Mouse (Mus musculus) embryo, embryonic 10.5 days (tissue): ENCODE results near the gene Tbc1d19.

Experiments
- DNase-seq: peaks from one replicate; pipeline ENCODE4 v3.0.0-alpha.2; 2015; ENCODE audit warnings: low spot score

The Tbc1d19 gene

DNA sequence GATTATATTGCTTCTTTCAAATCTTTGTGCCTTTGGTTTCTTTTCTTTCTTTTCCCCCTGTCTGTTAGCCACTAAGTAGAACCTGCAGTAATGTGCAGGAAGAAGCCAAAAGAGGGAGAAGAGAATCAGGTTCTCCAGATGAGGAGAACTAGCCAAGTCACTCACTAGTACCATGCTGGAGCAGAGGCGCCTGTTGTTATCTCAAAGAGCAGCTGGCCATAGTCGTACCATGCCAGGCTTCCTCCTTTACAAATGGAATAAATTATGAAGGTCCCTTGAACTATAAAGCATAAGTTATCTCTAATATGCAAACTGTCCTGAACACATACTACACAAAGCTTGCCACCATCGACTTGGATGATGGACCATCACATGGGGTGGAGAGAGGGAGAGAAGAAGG lies 99.8 kb downstream of the Tbc1d19 start:
- no peak for DNase-seq

DNA sequence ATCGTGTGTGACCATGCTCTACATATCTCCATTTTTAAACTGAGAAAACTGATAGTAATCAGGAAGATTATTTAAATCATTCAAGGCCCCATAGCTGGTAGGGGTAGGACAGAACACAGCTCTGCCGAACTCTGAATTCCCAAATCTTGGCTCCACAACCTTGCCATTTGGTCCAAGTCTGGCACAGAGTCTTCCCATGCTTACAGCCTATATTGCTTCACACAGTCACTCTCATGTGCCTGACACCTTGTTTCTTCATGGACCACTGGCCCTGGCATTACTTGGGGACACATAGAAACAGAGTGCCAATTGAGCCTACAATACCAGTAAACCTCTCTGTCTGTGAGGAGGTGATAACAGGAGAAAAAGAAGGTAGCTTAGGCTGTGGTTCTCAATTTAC lies 111.0 kb downstream of the Tbc1d19 start:
- DNase-seq = no peak

DNA sequence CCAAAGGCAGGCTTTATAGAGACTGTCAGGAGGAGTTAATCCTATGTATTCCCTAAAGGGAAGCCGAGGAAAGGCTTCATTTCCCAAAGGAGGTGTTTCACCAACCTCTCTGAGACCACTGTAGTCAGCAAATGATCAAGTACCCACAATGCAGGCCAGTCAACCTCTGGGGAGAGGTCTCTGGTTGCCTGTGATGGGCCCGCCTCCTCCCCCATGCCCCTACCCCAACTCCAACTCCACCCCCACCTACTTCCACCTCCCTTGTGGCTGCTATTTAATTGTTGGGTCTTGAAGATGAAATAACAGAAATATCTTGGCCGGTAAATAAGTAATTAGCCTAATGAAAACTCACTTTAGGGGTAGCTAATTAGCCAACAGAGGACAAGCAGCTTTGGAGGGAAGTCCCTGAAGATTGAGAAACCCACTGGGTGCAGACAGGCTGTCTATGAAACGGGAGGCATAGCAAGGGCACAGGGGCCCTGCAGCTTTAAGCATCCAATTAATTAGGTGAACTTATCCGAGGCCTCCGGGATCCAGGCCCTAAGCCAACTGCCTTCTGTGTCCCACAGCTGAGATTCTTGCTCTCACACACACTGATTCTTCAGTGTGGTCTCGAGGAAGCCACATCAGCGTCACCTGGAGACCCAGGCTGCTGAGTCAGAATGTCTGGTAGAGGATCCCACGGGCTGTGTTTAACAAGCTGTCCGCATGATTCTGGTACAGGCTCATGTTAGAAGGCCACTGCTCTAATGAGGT lies 112.9 kb downstream of the Tbc1d19 start:
- DNase-seq = no peak

DNA sequence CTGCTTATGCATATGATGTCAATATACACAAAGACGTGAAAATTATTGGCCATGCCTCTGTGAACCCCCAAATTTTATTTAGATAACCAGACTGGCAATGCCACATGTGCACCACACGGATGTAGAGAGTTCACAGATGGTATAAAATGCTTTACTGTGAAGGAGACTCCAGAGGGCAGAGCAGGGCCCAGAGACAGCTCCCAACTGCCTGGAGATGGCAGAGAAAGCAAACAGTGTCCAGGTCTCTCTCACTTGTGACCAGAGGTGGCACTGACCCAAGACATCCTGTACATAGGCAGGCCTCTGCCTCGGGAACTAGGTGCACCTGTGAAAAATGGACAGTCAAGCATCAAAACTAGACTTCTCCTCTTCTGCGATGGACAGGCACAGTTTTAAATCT lies 114.6 kb downstream of the Tbc1d19 start:
- DNase-seq = no peak

DNA sequence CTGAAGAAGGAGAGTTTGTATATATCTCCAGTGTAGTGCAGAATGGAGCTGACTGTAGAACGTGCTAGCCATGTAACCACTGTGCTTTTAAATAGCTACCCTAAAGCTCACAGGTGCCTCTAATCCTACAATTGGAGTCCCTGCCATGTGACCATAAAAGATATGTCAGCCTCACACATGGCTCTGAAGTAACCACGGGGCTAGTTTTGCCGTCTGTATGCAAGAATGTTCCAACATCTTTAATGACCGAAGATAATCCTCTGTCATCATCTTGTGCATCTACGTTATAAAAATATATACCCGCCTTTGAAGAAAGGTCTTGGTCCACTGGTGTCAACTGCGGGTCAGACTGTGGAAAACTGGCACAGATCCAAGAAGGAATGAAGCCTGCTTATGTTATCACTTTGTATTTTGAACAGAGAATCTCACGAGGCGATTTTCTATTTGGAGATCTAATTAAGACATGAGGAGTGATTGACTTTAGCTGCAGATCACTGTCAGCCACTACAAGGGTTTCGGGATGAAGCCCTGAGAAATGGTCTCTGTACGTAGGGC lies 117.0 kb downstream of the Tbc1d19 start:
- DNase-seq = no peak

DNA sequence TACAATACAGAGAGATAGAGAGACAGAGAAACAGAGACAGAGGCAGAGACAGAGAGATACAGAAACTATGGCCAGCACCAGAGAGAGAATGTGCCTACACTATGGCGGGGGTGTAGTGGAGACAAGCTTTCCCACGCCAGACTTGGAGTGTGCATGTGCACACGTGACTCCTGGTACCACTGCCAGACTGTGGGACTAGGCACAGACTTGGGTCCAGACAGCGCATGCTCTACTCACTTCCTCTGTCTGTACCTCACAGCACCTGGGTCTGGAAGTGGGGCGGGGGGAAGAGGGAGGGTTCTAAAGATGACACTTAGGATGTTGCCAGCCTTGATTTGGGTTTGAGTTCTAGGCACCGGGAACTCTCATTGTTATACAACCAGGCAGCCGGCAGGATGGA lies 118.5 kb downstream of the Tbc1d19 start:
- DNase-seq = no peak

DNA sequence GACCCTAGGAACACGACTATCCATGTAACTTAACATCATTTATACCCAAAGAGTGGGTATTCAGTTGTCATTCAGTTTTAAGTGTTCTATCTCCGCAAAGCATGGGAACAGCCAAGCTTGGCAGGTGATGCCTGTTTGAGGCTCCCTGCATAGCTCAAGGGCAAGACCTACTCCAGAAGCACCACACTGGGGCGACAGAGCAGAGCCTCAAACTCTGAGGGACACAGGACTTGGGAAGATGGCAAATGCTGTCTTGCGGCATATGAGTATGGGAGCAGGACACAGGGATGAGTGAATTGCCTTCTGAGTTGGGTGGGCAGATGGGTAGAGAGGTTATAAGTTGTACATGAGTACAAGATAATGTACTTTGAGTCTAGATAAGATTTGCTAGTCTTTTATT lies 119.1 kb downstream of the Tbc1d19 start:
- DNase-seq = no peak

DNA sequence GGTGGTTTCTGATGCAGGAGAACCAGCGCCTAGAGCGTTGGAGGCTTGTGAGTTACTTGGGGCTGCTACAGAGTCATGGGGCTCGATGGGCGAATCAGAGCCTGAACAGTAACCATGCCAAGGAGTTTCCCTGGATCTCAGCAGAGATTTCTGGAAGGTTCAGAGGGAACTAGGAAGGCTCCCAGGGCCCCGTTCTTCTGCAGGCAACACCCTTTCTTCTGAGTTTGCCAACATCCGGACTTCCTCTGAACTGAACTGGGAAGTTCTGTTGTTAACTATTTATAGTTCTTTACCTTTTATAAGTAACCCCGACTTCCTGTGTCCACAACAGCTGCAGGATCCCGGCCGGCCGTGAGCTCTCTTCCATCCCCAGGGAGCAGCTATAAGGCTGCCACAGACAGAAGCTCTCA lies 119.8 kb downstream of the Tbc1d19 start:
- DNase-seq = no peak

DNA sequence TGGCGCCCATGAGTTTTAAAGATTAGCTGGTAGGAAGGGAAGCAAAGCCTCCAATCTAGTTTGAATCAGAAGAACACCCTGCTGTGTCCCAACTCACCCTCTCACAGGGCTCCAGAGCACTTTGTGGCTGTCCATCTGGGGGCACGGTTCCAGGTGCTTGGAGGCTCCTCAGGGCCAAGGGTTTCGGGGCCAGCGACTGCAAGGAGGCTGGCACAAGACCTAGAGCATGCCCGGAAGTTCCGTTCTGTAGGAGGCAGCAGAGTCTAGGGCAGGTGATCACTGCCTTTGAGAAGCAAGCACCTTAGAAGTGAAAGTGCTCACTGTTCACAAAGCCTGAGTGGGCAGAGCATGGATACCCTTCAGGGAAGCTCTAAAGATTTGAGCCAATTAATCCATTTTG lies 120.4 kb downstream of the Tbc1d19 start:
- DNase-seq = no peak

DNA sequence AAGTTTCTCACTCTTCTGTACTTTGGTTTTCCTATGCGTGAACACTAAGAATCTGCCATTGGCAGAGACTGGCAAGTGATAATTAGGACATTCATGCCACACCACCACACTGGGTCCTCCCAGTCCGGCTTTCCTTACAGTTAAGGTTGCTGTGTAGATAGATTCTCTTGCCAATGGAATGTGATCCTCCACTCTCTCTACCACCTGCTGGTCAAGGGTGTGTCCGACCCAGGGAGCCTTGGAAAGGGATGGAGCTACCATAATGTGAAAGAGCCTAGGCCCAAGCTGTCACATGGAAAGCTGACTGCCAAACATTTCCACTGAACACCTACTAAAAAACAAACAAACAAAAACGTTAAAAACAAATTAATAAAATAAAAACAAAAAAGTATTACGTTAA lies 121.6 kb downstream of the Tbc1d19 start:
- no peak for DNase-seq

DNA sequence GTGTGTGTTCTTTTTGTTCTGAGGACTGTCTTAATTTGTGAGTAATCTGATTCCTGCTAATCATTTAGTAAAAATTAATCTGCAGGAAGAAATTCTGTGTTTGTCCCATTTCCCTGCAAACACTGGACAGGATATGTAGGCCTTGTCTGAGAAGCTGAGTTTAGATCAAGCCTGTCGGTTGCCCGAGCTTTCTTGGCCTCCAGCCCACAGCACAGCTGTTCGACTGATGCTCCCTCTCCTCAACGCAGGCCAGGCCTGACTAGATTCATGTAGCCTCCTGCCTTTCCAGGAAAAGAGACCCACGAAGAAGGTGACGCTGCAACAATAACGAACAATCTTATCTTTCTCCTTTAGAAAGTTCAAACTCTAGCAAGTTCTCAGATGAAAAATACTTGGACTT lies 124.2 kb downstream of the Tbc1d19 start:
- no peak for DNase-seq

DNA sequence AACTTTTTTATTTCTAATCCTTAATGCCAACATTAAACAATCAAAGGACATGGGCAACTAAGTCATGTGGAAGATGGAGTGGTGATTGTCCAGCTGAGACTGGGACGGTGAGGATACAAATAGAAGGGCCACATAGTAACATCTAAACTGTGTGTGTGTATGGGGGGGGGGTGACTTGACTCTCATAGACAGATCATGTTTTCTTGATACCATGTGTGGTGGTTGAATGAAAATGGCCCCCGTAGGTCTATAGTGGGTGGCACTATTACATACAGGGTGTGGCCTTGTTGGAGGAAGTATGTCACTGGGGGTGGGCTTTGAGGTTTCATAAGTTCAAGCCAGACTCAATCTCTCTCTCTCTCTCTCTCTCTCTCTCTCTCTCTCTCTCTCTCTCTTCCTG lies 124.6 kb downstream of the Tbc1d19 start:
- no peak for DNase-seq

DNA sequence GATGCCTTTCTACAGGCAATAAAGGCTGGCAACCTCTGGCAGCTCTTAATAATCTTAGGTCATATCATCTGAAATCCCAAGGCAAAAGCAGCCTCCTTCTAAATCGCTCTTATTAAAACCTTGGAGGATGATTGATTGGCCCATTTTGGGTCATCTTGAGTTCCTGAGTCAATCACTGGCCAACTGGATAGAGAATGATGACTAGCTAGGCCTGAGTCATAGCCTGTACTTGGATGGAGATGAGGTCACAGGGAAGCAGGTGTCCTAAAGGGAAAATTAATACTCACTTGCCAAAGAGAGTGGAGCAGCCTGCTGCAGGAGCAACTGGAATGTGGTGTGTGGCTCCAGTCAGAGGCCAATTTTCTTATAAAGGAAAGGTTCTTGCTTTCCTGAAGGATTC lies 125.4 kb downstream of the Tbc1d19 start:
- no peak for DNase-seq

DNA sequence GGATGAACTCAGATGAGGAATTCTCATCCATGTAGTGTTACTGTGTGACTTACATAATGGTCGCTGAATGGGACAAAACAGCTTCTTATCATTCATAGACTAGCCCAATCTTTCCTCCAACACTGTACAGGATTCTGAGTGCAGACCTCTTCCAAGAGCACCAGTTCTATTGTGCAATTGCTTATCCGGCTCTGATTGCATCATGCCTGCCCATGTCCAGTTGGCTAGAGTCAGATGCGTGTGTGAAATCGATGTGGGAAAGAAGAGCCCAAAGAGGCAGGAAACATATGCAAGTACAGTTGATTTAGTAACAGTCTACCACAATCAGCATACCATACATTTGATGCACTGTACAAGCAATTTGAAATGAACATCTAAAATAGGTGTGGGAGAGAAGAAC lies 127.8 kb downstream of the Tbc1d19 start:
- no peak for DNase-seq

DNA sequence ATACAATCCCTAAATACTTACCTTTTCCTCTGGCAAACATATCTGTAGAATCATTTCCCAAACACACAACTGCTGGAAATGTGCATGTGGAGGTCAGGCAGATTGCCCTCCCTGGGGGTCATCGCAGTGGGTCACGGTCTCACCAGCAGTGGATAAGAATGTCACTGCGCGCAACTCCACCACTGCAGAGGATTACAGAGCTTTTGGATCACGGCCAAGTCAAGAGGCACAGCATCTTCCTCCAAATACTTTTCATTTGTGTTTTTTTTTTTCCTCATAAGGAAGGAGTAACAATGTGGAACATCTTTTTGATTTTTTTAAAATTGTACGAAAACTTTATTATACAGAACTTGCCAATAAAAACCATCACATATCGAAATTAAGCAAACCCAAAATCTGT lies 129.6 kb downstream of the Tbc1d19 start:
- no peak for DNase-seq

DNA sequence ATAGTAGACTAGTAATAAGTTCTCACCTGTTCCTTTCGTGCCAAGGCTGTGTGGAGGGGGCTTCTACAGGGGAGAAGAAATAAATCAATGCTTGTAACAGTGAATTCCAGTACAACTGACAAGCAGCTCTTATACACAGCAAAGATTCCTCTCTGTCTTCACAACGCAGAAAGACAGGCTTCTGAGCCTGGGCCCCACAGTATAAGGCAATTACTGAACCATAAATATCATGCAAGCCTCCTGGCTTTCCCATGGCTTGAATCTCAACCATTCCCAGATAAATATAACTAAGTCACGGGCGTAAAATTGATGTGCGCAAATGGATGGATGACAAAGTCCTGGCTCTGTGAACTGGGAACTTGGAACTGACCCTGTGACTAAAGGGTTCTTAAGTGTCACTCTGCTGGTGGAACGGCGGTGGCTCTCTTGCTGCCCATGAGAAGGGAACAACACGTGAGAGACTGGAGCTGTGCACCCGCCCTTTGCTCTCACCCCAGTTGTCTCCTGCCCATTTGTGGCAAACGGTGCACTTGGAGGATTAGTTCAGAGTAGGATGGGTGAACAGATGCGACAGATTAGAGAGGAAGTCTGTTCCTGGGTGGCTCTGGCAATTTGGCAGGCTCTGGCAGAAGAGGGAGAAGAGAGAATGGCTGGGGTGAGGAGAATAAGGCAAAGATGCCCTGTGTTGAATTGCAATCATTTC lies 132.1 kb downstream of the Tbc1d19 start:
- no peak for DNase-seq

DNA sequence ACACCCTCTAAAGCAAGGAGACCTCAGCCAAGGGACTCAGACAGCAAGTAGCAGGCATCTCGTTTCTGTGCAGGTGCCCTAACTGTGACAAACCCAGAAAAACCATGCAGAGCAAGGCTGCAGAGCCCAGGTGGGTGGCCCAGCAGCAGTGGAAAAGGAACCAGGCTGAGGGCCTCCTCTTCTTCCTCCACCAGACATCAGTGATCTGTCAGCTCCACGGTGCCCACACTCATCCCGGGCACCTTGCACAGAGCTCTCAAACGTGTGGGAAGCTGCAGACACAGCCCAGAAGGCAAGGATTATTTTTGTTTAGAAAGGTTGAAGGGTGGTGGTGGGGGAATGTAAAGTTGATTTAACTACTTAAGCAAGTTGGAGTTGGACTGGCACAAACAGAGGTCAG lies 132.9 kb downstream of the Tbc1d19 start:
- DNase-seq = no peak

DNA sequence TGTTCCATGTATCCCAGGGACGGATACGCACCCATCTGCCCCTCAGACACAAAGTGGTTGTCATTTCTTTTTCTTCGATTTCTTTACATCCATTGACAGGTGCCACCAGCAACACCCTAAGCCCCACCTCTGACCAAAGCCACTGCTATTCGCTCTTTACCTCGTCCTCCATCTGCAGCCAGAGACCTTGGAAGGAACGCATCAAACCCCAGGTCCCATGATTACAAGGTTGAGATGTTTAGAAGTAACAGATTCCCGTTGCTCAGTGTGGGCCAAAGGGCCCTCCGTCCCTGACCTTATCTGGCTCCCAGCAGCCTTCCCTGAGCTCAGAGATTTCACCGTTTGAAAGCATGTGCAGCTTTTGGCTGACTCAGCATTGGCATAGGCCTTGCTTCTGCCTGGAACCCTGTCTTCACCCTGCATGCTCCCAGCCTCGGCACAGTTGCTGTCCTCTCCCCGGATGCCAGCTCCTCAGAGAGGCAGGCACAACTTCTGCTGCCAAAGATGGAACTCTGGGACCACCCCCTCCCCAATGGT lies 134.0 kb downstream of the Tbc1d19 start:
- DNase-seq = no peak

DNA sequence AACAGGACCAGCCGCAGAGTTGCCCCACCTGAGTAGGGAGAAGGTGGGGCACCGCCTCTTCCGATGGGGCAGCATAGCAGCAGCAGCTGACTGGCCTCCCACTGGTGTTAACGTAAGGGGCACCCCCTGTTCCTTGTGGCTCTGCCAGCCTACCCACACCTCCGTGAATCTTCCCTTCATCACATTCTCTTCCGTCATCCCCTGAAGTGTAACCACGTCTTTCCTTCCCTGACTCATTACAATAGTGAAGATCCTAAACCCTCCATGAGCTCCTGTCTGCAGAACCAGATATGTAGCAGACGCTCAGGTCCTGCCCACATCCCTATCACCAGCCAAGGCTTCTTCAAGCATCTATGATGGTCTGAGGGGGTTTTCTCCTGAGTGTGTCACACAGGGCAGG lies 137.3 kb downstream of the Tbc1d19 start:
- no peak for DNase-seq

DNA sequence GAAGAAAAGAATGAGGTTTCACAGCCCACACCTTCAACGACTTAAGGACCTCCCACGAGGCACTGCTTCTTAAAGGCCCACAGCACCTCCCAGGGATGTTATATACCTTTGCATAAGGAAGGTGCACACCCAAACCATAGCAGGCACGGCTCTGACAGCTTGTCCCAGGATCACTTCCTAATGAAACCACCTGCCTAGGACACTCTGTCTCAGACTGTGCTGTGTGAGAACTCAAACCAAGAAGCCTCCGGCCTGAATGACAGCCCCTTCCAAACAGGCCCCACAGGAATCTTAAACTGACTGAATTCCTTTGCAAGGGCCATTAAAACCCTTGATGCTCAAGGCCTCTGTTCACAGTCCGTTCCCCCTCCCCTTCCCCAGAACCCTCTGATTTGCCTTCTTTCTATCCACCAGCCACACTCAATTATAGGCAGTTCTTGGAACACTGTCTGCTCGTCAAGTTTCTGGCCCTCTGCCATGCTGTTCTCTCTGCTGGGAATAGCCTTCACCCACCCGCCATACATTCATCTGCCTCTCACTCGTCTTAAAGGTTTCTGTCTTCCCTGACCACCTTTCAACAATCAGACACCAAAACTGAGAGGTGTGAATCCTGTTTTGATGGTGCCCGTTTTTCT lies 138.3 kb downstream of the Tbc1d19 start:
- no peak for DNase-seq

DNA sequence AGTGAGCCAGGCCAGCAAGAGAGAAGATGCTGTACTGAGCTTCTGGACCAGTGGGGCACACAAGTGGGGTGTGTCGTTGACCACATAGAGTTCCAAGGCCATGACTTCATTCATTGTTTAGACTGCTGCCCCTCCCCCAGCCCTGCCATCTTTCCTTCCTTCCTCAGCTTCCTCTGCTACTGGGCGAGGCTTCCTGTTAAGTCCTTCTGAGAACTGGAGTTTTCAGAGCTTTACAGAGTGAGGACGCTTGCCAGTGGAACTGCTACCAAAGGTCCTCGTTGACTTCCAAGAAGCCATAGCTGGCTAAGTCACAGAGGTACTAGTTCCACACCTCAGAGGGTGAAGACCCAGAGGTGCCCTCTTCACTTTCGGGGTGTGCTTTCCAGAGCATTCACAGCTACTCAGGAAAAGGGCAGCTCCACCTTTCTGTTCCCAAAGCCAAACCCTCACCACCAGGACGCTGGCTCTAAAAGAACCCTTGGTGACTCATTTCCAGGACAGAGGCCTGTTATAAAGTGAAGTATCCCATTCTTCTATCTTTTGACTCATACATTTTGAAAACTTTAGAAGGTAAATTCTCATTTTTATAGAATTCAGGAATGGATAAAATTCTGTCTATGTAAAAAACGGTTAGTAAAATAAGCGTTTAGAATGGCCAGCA lies 139.3 kb downstream of the Tbc1d19 start:
- DNase-seq = peak; percentile 22

DNA sequence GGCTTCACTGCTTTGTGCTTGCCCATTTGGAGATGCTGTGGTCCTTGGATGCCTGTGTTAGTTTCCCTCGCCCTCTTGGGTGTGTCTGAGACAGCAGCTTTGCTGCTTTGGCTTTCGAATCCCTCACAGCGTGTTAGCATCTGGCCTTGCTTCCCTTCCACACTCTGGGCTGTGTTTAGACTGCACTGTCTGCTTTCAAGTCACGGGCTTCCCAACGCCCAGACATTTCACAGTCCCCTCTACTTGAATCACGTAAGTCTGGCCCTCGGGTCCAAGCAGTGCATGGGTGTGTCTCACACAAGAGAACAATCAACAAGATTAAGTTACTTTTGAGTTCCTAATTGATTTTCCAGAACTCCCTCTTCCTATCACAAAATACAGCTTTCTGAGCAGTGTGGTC lies 140.8 kb downstream of the Tbc1d19 start:
- no peak for DNase-seq
